ENCODE assay signal across 11 mouse cellular contexts in genomic region chr1:80728183-80728582, GRCm38 (mm10). TPM values are rescaled to one million over a fixed set of nuclear protein-coding genes. Genes with fewer than 3 reads are reported as not detected.
DNase-seq lines count a peak whose midpoint lies in the region; ATAC-seq and TF ChIP-seq lines count a peak whose summit lies in the region.
"Had no signal": no experiment of that assay in that cellular context is flagged by ENCODE, and none has a peak within 500 bp of the region (broad histone marks: within the 10 kb centered on the region; RNA-seq: fewer than 3 reads in every experiment).

No protein-coding gene starts in this region.

- no peaks in the 10 kb centered on the region for H3K36me3 ChIP-seq in liver, postnatal 0 days (replicated peaks; ENCODE audit: insufficient read depth, low read length)
- H3K36me3 ChIP-seq in liver, embryonic 11.5 days (ENCODE audit: control insufficient read depth, insufficient read depth, low read length) = no peaks in the 10 kb centered on the region
- peaks cover 7 to 41% of the 10 kb centered on the region in 2 experiments for H3K36me3 ChIP-seq in CH12.LX (replicated peaks in 1 of 2; ENCODE audit: control insufficient read depth in 1 of 2, insufficient read depth in 1 of 2, low read length in 1 of 2)
- no peaks in the 10 kb centered on the region; the same call in 1 of the 2 replicates for H3K36me3 ChIP-seq in splenic B cell, adult 2 months (ENCODE audit: control insufficient read depth, insufficient read depth, low read length, poor library complexity, severe bottlenecking)
- H3K36me3 ChIP-seq: midbrain, embryonic 13.5 days had no signal

- ATAC-seq in liver, postnatal 0 days = no peak
- no peak for ATAC-seq in liver, embryonic 11.5 days (replicated peaks; ENCODE audit: low FRiP score)
- ATAC-seq: midbrain, embryonic 13.5 days; Patski had no signal

- peaks cover 22% of the 10 kb centered on the region for H3K79me2 ChIP-seq in CH12.LX (replicated peaks; ENCODE audit: control insufficient read depth, extremely low read depth, insufficient read depth, poor library complexity, severe bottlenecking)

- no peak overlapping the region for H3K9ac ChIP-seq in liver, postnatal 0 days (replicated peaks)
- H3K9ac ChIP-seq in liver, embryonic 11.5 days (ENCODE audit: low read depth, low read length) = no peak overlapping the region
- no peak overlapping the region for H3K9ac ChIP-seq in CH12.LX (ENCODE audit: insufficient read depth, low read depth)
- H3K9ac ChIP-seq: lung, embryonic 14.5 days; midbrain, embryonic 13.5 days had no signal

- peak; percentile 39 for TF ChIP-seq CTCF in liver, postnatal 0 days (IDR thresholded peaks at IDR 0.05; ENCODE audit: low read depth)
- TF ChIP-seq CTCF in CH12.LX (conservative IDR thresholded peaks at IDR 0.05 in 1 of 2, IDR thresholded peaks at IDR 0.05 in 1 of 2; ENCODE audit: low read depth in 2 of 2, low read length in 2 of 2) = peak; percentile 16 to 78; a peak in 3 of 4 replicates
- TF ChIP-seq CTCF in brain, embryonic 14.5 days (IDR thresholded peaks at IDR 0.05; ENCODE audit: borderline replicate concordance, extremely low read depth, insufficient read depth, insufficient read length) = no peak
- TF ChIP-seq CTCF in cerebellum, adult 2 months (IDR thresholded peaks at IDR 0.05; ENCODE audit: borderline replicate concordance, insufficient read depth, low read depth, low read length) = no peak

- no peak for DNase-seq in liver, postnatal 0 days
- no peak for DNase-seq in liver, embryonic 11.5 days (ENCODE audit: low spot score)
- DNase-seq in CH12.LX (ENCODE audit: extremely low read depth) = peak; percentile 72
- DNase-seq in brain, embryonic 14.5 days (ENCODE audit: low read depth) = peak; percentile 30
- DNase-seq in splenic B cell, adult 2 months (ENCODE audit: low read depth, low spot score) = peak; percentile 80
- DNase-seq in cerebellum, adult 2 months = no peak
- no peak for DNase-seq in kidney, postnatal 4 days
- DNase-seq: lung, embryonic 14.5 days; right cerebral cortex, postnatal 4 days had no signal

- no peak for TF ChIP-seq EP300 in liver, postnatal 0 days (IDR thresholded peaks at IDR 0.05; ENCODE audit: low read depth)
- no peak for TF ChIP-seq EP300 in CH12.LX (IDR thresholded peaks at IDR 0.05; ENCODE audit: low read length)

- H3K4me1 ChIP-seq in liver, postnatal 0 days (ENCODE audit: insufficient read depth) = no peaks in the 10 kb centered on the region
- no peaks in the 10 kb centered on the region for H3K4me1 ChIP-seq in liver, embryonic 11.5 days (replicated peaks; ENCODE audit: control insufficient read depth, insufficient read depth, low read length)
- H3K4me1 ChIP-seq in CH12.LX (ENCODE audit: control insufficient read depth in 1 of 2, insufficient read depth in 2 of 2) = peaks cover 10 to 72% of the 10 kb centered on the region in 2 experiments
- H3K4me1 ChIP-seq in cerebellum, adult 2 months (ENCODE audit: control insufficient read depth, insufficient read depth, low read length) = no peaks in the 10 kb centered on the region
- H3K4me1 ChIP-seq: midbrain, embryonic 13.5 days had no signal

- 58% methylated on average over 1 of the region's 1 CpGs for WGBS in liver, postnatal 0 days (ENCODE audit: insufficient replicate concordance)
- WGBS in liver, embryonic 11.5 days = 61% methylated on average over 1 of the region's 1 CpGs
- WGBS in cerebellum, adult 2 months = 58% methylated on average over 1 of the region's 1 CpGs

- H3K4me2 ChIP-seq in liver, postnatal 0 days (ENCODE audit: low read depth, low read length) = no peak overlapping the region
- H3K4me2 ChIP-seq in liver, embryonic 11.5 days = no peak overlapping the region
- no peak overlapping the region for H3K4me2 ChIP-seq in CH12.LX (ENCODE audit: insufficient read depth, low read depth, poor library complexity, severe bottlenecking)
- H3K4me2 ChIP-seq: lung, embryonic 14.5 days; midbrain, embryonic 13.5 days had no signal

- no peaks in the 10 kb centered on the region for H3K9me3 ChIP-seq in liver, postnatal 0 days (ENCODE audit: low read length)
- H3K9me3 ChIP-seq in liver, embryonic 11.5 days (ENCODE audit: control insufficient read depth, low read length) = no peaks in the 10 kb centered on the region
- no peaks in the 10 kb centered on the region for H3K9me3 ChIP-seq in CH12.LX (replicated peaks; ENCODE audit: low read length)
- H3K9me3 ChIP-seq: midbrain, embryonic 13.5 days had no signal

- no peak overlapping the region for H3K4me3 ChIP-seq in liver, postnatal 0 days (ENCODE audit: low read depth, low read length)
- H3K4me3 ChIP-seq in liver, embryonic 11.5 days (ENCODE audit: low read depth, low read length) = no peak overlapping the region
- H3K4me3 ChIP-seq in CH12.LX (replicated peaks in 1 of 3; ENCODE audit: low read depth in 2 of 3, low read length in 2 of 3, poor library complexity in 1 of 3) = no peak overlapping the region
- no peak overlapping the region for H3K4me3 ChIP-seq in cerebellum, adult 2 months (replicated peaks; ENCODE audit: insufficient read depth, low read depth, low read length)
- H3K4me3 ChIP-seq: midbrain, embryonic 13.5 days had no signal

- TF ChIP-seq RAD21 in CH12.LX (IDR thresholded peaks at IDR 0.05; ENCODE audit: low read depth, low read length) = peak; percentile 81

- no peak overlapping the region for H3K27ac ChIP-seq in liver, postnatal 0 days (ENCODE audit: low read depth)
- H3K27ac ChIP-seq in liver, embryonic 11.5 days (ENCODE audit: low read depth, low read length) = no peak overlapping the region
- H3K27ac ChIP-seq in CH12.LX (ENCODE audit: insufficient read depth, low read depth) = no peak overlapping the region
- no peak overlapping the region for H3K27ac ChIP-seq in cerebellum, adult 2 months (ENCODE audit: insufficient read depth, low read length)
- H3K27ac ChIP-seq: midbrain, embryonic 13.5 days had no signal

- dilution Hi-C loops in CH12.LX (cut with MboI; ENCODE audit: extremely low pct_ligation_motif_present, extremely low pct_unique_long_range_greater_than_20kb, low sequenced_read_pairs) = no loop called here

- in situ Hi-C loops in CH12.LX (cut with MboI; ENCODE audit: low pct_ligation_motif_present, low pct_unique_long_range_greater_than_20kb, low sequenced_read_pairs) = loop anchor here (10.0 kb wide), 2 partner anchors 53 to 133 kb away; no protein-coding TSS in a partner anchor

- no peak for TF ChIP-seq POLR2A in CH12.LX (IDR thresholded peaks at IDR 0.05; ENCODE audit: low read depth, low read length)
- no peak for TF ChIP-seq POLR2A in brain, embryonic 14.5 days (IDR thresholded peaks at IDR 0.05; ENCODE audit: borderline replicate concordance, extremely low read depth, insufficient read depth, insufficient read length, poor library complexity, severe bottlenecking)
- TF ChIP-seq POLR2A in cerebellum, adult 2 months (IDR thresholded peaks at IDR 0.05; ENCODE audit: borderline replicate concordance, insufficient read depth, low read length) = no peak

- H3K27me3 ChIP-seq in liver, postnatal 0 days (ENCODE audit: insufficient read depth, low read length) = no peaks in the 10 kb centered on the region
- H3K27me3 ChIP-seq in liver, embryonic 11.5 days (replicated peaks; ENCODE audit: control insufficient read depth, insufficient read depth, low read length) = no peaks in the 10 kb centered on the region
- no peaks in the 10 kb centered on the region for H3K27me3 ChIP-seq in CH12.LX (replicated peaks)
- peaks cover 2% of the 10 kb centered on the region; the same call in 1 of the 2 replicates for H3K27me3 ChIP-seq in splenic B cell, adult 2 months (ENCODE audit: control insufficient read depth, insufficient read depth, low read length, poor library complexity, severe bottlenecking)
- no peaks in the 10 kb centered on the region for H3K27me3 ChIP-seq in cerebellum, adult 2 months (ENCODE audit: control insufficient read depth, insufficient read depth, low read length)
- H3K27me3 ChIP-seq: midbrain, embryonic 13.5 days; Patski had no signal

TF ChIP-seq in CH12.LX, 34 proteins besides CTCF, POLR2A, EP300 and RAD21:
- peak; percentile 71 for TF ChIP-seq SMC3 (IDR thresholded peaks at IDR 0.05; ENCODE audit: low read depth, low read length)
- no peak for TF ChIP-seq ELF1 (IDR thresholded peaks at IDR 0.05; ENCODE audit: low read depth, low read length)
- TF ChIP-seq SIN3A (IDR thresholded peaks at IDR 0.05; ENCODE audit: low read length) = peak; percentile 47; the same call in 1 of the 2 replicates

RNA-seq across cellular contexts. Expression of gene Dock10, which starts 30.1 kb away (rescaled TPM):
- 2.5 and 3.3 TPM in 2 replicates for polyA plus RNA-seq in liver, postnatal 0 days (2015; fragmentation: Nextera tagmentation; extraction: Ambion mirVana)
- polyA plus RNA-seq in liver, embryonic 11.5 days (2014; fragmentation: Nextera tagmentation; extraction: Ambion mirVana) = 3.1 and 4.6 TPM in 2 replicates
- total RNA-seq in CH12.LX (2012; rRNA removed) (41.4 and 44.7 TPM in 2 replicates), CH12.LX (2014; rRNA removed) (62.2 and 74.4 TPM in 2 replicates)
- polyA plus RNA-seq in CH12.LX (2012; ENCODE audit: insufficient read length, low read depth) = 66.2 and 77.2 TPM in 2 replicates
- 3.7 and 5.7 TPM in 2 replicates for polyA plus RNA-seq in brain, embryonic 14.5 days (2012; rRNA removed)
- polyA plus RNA-seq in cerebellum, adult 2 months (2012; rRNA removed) = 22.4 and 27.1 TPM in 2 replicates

Comparison
In these comparisons a context has a peak if more than half of its experiments do, and no peak if none do; other contexts are left out.
1. DNase-seq: peak in CH12.LX (single experiment), brain, embryonic 14.5 days (single experiment) and splenic B cell, adult 2 months (single experiment); none in liver, postnatal 0 days (single experiment), liver, embryonic 11.5 days (single experiment), cerebellum, adult 2 months (0 of 2) and kidney, postnatal 4 days (0 of 2).
2. CTCF ChIP-seq: peak in liver, postnatal 0 days (single experiment) and CH12.LX (2 of 2); none in brain, embryonic 14.5 days (single experiment) and cerebellum, adult 2 months (single experiment).